Mouse (Mus musculus) liver, postnatal 0 days (tissue): Measurements from ENCODE around the gene Skiv2l. TPM values are rescaled to one million over a fixed set of nuclear protein-coding genes. Genes with fewer than 3 reads are reported as not detected.
"Not testable (repeated sequence)": the region's sequence is repeated elsewhere in the genome, so short reads cannot be mapped to it uniquely, and the experiment has no call there.

ENCODE experiments used
- ATAC-seq: fragments of 200-750 bp; cut with Nextera tagmentation; 2 replicates; pipeline ENCODE4 v1.8.0; 2017; ENCODE audit warnings: mild to moderate bottlenecking, moderate library complexity
- DNase-seq: peaks from one replicate; pipeline ENCODE4 v3.0.0-alpha.2; 2016
- H3K27ac ChIP-seq: fragments of 300-500 bp; sonication (generic); 2 replicates; pipeline ENCODE4 v1.5.1; 2014; ENCODE audit warnings: antibody characterized with exemption, moderate library complexity, mild to moderate bottlenecking, low read depth
- H3K27me3 ChIP-seq: fragments of 300-500 bp; sonication (generic); 2 replicates; pipeline ENCODE4 v1.6.1; 2014; ENCODE audit warnings: low read length, control low read depth, mixed read lengths; ENCODE audit not compliant: insufficient read depth
- H3K36me3 ChIP-seq: fragments of 300-500 bp; sonication (generic); replicated peaks from 2 replicates; pipeline ENCODE4 v1.6.1; 2014; ENCODE audit warnings: mild to moderate bottlenecking, control low read depth, low read length, moderate library complexity, mixed read lengths; ENCODE audit not compliant: insufficient read depth
- H3K4me1 ChIP-seq: fragments of 300-500 bp; sonication (generic); 2 replicates; pipeline ENCODE4 v1.6.1; 2014; ENCODE audit warnings: antibody characterized with exemption, mild to moderate bottlenecking, control low read depth; ENCODE audit not compliant: insufficient read depth
- H3K4me2 ChIP-seq: fragments of 300-500 bp; sonication (generic); 2 replicates; pipeline ENCODE4 v1.6.1; 2014; ENCODE audit warnings: low read depth, mild to moderate bottlenecking, low read length, moderate library complexity, mixed read lengths
- H3K4me3 ChIP-seq: fragments of 300-500 bp; sonication (generic); 2 replicates; pipeline ENCODE4 v1.5.1; 2014; ENCODE audit warnings: low read depth, low read length
- H3K9ac ChIP-seq: fragments of 300-500 bp; sonication (generic); replicated peaks from 2 replicates; pipeline ENCODE4 v1.6.1; 2014; ENCODE audit warnings: mild to moderate bottlenecking, moderate library complexity
- H3K9me3 ChIP-seq: fragments of 300-500 bp; sonication (generic); 2 replicates; pipeline ENCODE4 v1.6.1; 2016; ENCODE audit warnings: mild to moderate bottlenecking, control low read depth, low read length, mixed read lengths
- CTCF ChIP-seq: sonication (generic); IDR thresholded peaks from 2 replicates; pipeline ENCODE4 v1.5.1; 2016; ENCODE audit warnings: antibody characterized with exemption, low read depth
- EP300 ChIP-seq: IDR thresholded peaks from 2 replicates; pipeline ENCODE4 v1.6.1; 2016; ENCODE audit warnings: antibody characterized with exemption, low read depth, mild to moderate bottlenecking
- WGBS: fragments of 180-500 bp; shearing (Covaris S2); extraction: QIAGEN DNeasy Blood & Tissue Kit; methylation state at CpG from one replicate; pipeline ENCODE4 v1.1.7; 2014; ENCODE audit not compliant: insufficient replicate concordance; 5-methylcytosine and 5-hydroxymethylcytosine counted together
- polyA plus RNA-seq: library from polyadenylated mRNA; unstranded; fragments of >200 nt; fragmentation: Nextera tagmentation; extraction: Ambion mirVana; gene quantifications from 2 replicates; pipeline ENCODE4 v1.2.1, GENCODE M21; 2015

Skiv2l gene
- polyA plus RNA-seq, 1 experiment from 2014 or later = 15.4 TPM

GRCm38 (mm10) chr17:34799531-34799925, 50.5 kb downstream of the Skiv2l start:
- no peaks in the 10 kb centered on the region for H3K9me3 ChIP-seq
- H3K4me2 ChIP-seq = no peak overlapping the region
- TF ChIP-seq CTCF = no peak
- no peak for TF ChIP-seq EP300
- no peaks in the 10 kb centered on the region for H3K27me3 ChIP-seq
- no peak overlapping the region for H3K27ac ChIP-seq
- no peaks in the 10 kb centered on the region for H3K4me1 ChIP-seq
- H3K9ac ChIP-seq = no peak overlapping the region
- WGBS = 78% methylated on average over 4 of the region's 4 CpGs
- no peak for ATAC-seq
- no peak overlapping the region for H3K4me3 ChIP-seq
- no peaks in the 10 kb centered on the region for H3K36me3 ChIP-seq
- DNase-seq = peak; percentile 9

- no peaks in the 10 kb centered on the region for H3K27me3 ChIP-seq
- DNase-seq = peak; percentile 8
- 83% methylated on average over 15 of the region's 17 CpGs for WGBS
Measured at GRCm38 (mm10) chr17:34798866-34799530, 51.0 kb downstream of the Skiv2l start.

GRCm38 (mm10) chr17:34798071-34798470, 51.9 kb downstream of the Skiv2l start:
- H3K27ac ChIP-seq, H3K36me3 ChIP-seq, H3K4me3 ChIP-seq, ATAC-seq, H3K4me1 ChIP-seq, H3K9ac ChIP-seq, H3K9me3 ChIP-seq, H3K27me3 ChIP-seq, H3K4me2 ChIP-seq: not testable (repeated sequence)
- 72% methylated on average over 6 of the region's 7 CpGs for WGBS
- peak; percentile 10 for DNase-seq

More at GRCm38 (mm10) chr17:34798866-34799530, 51.0 kb downstream of the Skiv2l start:
- Histone ChIP-seq H3K4me3 (no peak overlapping the region), H3K27ac (no peak overlapping the region), H3K9ac (no peak overlapping the region), H3K4me2 (no peak overlapping the region), H3K36me3 (no peaks in the 10 kb centered on the region), H3K9me3 (no peaks in the 10 kb centered on the region), H3K4me1 (no peaks in the 10 kb centered on the region)
- ATAC-seq = no peak
- TF ChIP-seq CTCF (no peak), EP300 (no peak)

DNA sequence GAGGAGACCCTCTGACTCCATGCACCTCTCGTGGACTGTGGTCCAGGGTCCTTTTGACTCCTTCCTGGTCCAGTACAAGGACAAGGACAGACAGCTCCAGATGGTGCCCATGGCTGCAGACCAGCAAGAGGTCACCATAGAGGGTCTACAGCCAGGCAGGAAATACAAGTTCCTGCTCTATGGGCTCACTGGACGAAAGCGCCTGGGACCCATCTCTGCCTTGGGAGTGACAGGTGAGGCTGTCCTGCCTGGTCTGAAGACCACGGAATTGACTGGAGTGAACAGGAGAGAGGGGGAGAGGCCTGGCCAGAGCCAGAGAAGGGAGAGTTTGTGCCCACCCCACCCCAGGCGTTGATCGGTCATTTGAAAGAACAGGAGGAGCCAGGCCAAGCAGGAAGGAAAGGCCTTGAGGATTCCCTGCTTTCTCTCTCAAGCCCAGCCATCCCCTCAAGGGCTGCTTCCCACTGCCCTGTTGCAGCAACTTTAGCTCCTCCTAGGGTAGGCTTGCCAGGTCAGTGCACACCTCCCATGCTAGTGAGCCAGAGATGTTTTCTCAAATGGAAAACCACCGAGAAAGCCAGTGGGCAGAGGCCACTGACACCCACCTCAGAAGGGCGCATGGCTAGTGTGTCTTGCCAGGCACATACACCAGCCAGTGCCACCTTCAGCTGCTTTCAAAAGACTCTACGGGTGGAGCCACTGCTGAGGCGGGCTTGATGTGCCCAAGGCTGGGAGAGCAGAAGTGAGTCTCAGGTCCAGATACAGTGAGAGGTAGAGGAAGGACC, 52.6 kb downstream of the Skiv2l start:
- not testable (repeated sequence) for H3K4me1 ChIP-seq, H3K9ac ChIP-seq, H3K4me3 ChIP-seq, H3K9me3 ChIP-seq, H3K4me2 ChIP-seq, ATAC-seq, H3K36me3 ChIP-seq, H3K27me3 ChIP-seq, H3K27ac ChIP-seq
- DNase-seq = peak; percentile 9
- 87% methylated on average over 10 of the region's 10 CpGs for WGBS

DNA sequence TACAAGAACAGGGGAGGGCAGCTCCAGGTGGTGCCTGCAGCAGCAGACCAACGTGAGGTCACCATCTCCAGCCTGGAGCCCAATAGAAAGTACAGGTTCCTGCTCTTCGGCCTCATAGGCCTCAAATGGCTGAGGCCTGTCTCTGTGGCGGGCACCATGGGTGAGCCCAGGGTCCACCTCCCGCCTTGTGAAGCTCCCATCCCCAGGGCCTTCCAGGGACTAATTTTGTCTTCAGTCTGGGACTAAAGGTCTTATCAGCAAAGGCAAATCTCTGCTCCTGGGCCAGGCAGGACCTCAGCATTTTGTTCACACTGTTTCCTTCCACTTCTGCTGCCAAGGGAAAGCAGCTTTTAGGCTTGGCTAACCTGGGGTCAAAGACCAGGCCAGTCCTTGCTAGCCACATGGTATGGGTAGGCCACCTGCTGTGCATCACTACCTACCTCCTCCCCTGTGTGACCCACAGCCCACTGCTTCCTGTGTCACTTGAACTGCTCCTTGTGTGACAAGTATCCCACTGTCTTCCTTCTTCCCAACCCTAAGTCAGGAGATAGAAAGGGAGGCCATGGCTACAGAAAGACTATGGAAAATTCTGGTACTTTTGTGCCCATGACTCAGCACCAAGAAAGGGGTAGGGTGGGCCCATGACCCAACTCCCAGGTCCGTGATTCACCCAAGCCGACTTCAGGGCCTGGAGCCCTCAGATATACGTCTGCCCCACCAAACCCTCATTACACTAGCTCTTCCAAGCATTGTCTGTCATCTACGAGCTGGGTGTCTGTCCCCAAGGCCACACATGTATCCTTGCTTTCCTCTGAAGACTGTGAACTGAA, 53.5 kb downstream of the Skiv2l start:
- H3K4me3 ChIP-seq = no peak overlapping the region
- H3K27me3 ChIP-seq = no peaks in the 10 kb centered on the region
- no peak for TF ChIP-seq EP300
- no peak for TF ChIP-seq CTCF
- no peaks in the 10 kb centered on the region for H3K36me3 ChIP-seq
- no peaks in the 10 kb centered on the region for H3K9me3 ChIP-seq
- 79% methylated on average over 8 of the region's 8 CpGs for WGBS
- DNase-seq (no peak), ATAC-seq (no peak)
- H3K4me2 ChIP-seq = no peak overlapping the region
- no peak overlapping the region for H3K9ac ChIP-seq
- H3K27ac ChIP-seq = no peak overlapping the region
- no peaks in the 10 kb centered on the region for H3K4me1 ChIP-seq

- ATAC-seq (no peak), DNase-seq (peak; percentile 55)
- H3K27ac ChIP-seq = no peak overlapping the region
- H3K27me3 ChIP-seq = no peaks in the 10 kb centered on the region
- no peaks in the 10 kb centered on the region for H3K4me1 ChIP-seq
- no peaks in the 10 kb centered on the region for H3K36me3 ChIP-seq
- no peak overlapping the region for H3K4me2 ChIP-seq
- 66% methylated on average over 9 of the region's 9 CpGs for whole genome bisulfite sequencing
- peak; percentile 60 for TF ChIP-seq CTCF
- TF ChIP-seq EP300 = no peak
- H3K4me3 ChIP-seq = no peak overlapping the region
- no peaks in the 10 kb centered on the region for H3K9me3 ChIP-seq
- no peak overlapping the region for H3K9ac ChIP-seq
Measured at GRCm38 (mm10) chr17:34795633-34796032, 54.4 kb downstream of the Skiv2l start.
